Comparison of ENCODE assay signal across 18 mouse cellular contexts in genomic region chr1:129078274-129078673, GRCm38 (mm10).
A peak's percentile ranks its signal among the peaks of the same experiment; 100 is the strongest.
DNase-seq lines count a peak whose midpoint lies in the region; ATAC-seq and TF ChIP-seq lines count a peak whose summit lies in the region.
"Had no signal": no experiment of that assay in that cellular context is flagged by ENCODE, and none has a peak within 500 bp of the region (broad histone marks: within the 10 kb centered on the region; RNA-seq: fewer than 3 reads in every experiment).

No protein-coding gene starts in this region.

- WGBS in hindbrain, embryonic 14.5 days = 74% methylated on average over 3 of the region's 3 CpGs
- 75% methylated on average over 3 of the region's 3 CpGs for WGBS in hindbrain, embryonic 10.5 days
- WGBS in lung, embryonic 14.5 days = 73% methylated on average over 3 of the region's 3 CpGs

- no peak for ATAC-seq in hindbrain, embryonic 14.5 days (ENCODE audit: low FRiP score)
- no peak for ATAC-seq in lung, embryonic 14.5 days (ENCODE audit: insufficient read depth)
- ATAC-seq: forebrain, embryonic 16.5 days; midbrain, embryonic 16.5 days had no signal

- H3K9ac ChIP-seq in hindbrain, embryonic 14.5 days = no peak overlapping the region
- H3K9ac ChIP-seq in lung, embryonic 14.5 days = no peak overlapping the region
- H3K9ac ChIP-seq: heart, embryonic 15.5 days; hindbrain, embryonic 12.5 days; stomach, embryonic 15.5 days had no signal

- H3K36me3 ChIP-seq in hindbrain, embryonic 14.5 days (replicated peaks; ENCODE audit: control insufficient read depth, insufficient read depth) = no peaks in the 10 kb centered on the region
- no peaks in the 10 kb centered on the region for H3K36me3 ChIP-seq in hindbrain, embryonic 10.5 days
- H3K36me3 ChIP-seq in lung, embryonic 14.5 days (ENCODE audit: insufficient read depth) = no peaks in the 10 kb centered on the region
- H3K36me3 ChIP-seq: heart, embryonic 15.5 days; hindbrain, embryonic 12.5 days; stomach, embryonic 15.5 days had no signal

- no peaks in the 10 kb centered on the region for H3K27me3 ChIP-seq in hindbrain, embryonic 14.5 days (ENCODE audit: control insufficient read depth, insufficient read depth, low read length)
- no peaks in the 10 kb centered on the region for H3K27me3 ChIP-seq in hindbrain, embryonic 10.5 days (ENCODE audit: insufficient read depth, poor library complexity, severe bottlenecking)
- H3K27me3 ChIP-seq in lung, embryonic 14.5 days (ENCODE audit: insufficient read depth, low read length) = no peaks in the 10 kb centered on the region
- H3K27me3 ChIP-seq: heart, embryonic 15.5 days; hindbrain, embryonic 12.5 days; megakaryocyte, embryonic 14.5 days; stomach, embryonic 15.5 days had no signal

- H3K4me2 ChIP-seq in hindbrain, embryonic 14.5 days (replicated peaks) = no peak overlapping the region
- no peak overlapping the region for H3K4me2 ChIP-seq in lung, embryonic 14.5 days
- H3K4me2 ChIP-seq: heart, embryonic 15.5 days; hindbrain, embryonic 12.5 days; stomach, embryonic 15.5 days had no signal

- H3K4me3 ChIP-seq in hindbrain, embryonic 14.5 days (replicated peaks; ENCODE audit: low read length) = no peak overlapping the region
- H3K4me3 ChIP-seq in hindbrain, embryonic 10.5 days = no peak overlapping the region
- H3K4me3 ChIP-seq in lung, embryonic 14.5 days (ENCODE audit: low read depth, low read length) = no peak overlapping the region
- H3K4me3 ChIP-seq: heart, embryonic 15.5 days; hindbrain, embryonic 12.5 days; megakaryocyte, embryonic 14.5 days; stomach, embryonic 15.5 days had no signal

- H3K9me3 ChIP-seq in hindbrain, embryonic 14.5 days (ENCODE audit: control insufficient read depth, low read length) = no peaks in the 10 kb centered on the region
- H3K9me3 ChIP-seq in hindbrain, embryonic 10.5 days = no peaks in the 10 kb centered on the region
- no peaks in the 10 kb centered on the region for H3K9me3 ChIP-seq in lung, embryonic 14.5 days (ENCODE audit: low read depth, low read length)
- H3K9me3 ChIP-seq: heart, embryonic 15.5 days; hindbrain, embryonic 12.5 days; megakaryocyte, embryonic 14.5 days; stomach, embryonic 15.5 days had no signal

- TF ChIP-seq CTCF in lung, embryonic 14.5 days (IDR thresholded peaks at IDR 0.05; ENCODE audit: low read depth) = peak; percentile 30; the same call in 1 of the 2 replicates

- no peaks in the 10 kb centered on the region for H3K4me1 ChIP-seq in hindbrain, embryonic 14.5 days (replicated peaks; ENCODE audit: control insufficient read depth, insufficient read depth, low read length)
- H3K4me1 ChIP-seq in hindbrain, embryonic 10.5 days (replicated peaks) = no peaks in the 10 kb centered on the region
- no peaks in the 10 kb centered on the region for H3K4me1 ChIP-seq in lung, embryonic 14.5 days (ENCODE audit: insufficient read depth)
- H3K4me1 ChIP-seq: heart, embryonic 15.5 days; hindbrain, embryonic 12.5 days; megakaryocyte, embryonic 14.5 days; stomach, embryonic 15.5 days had no signal

- no peak overlapping the region for H3K27ac ChIP-seq in hindbrain, embryonic 14.5 days
- no peak overlapping the region for H3K27ac ChIP-seq in hindbrain, embryonic 10.5 days
- H3K27ac ChIP-seq in lung, embryonic 14.5 days (ENCODE audit: low read depth) = no peak overlapping the region
- H3K27ac ChIP-seq: heart, embryonic 15.5 days; hindbrain, embryonic 12.5 days; stomach, embryonic 15.5 days had no signal

- DNase-seq in hindbrain, embryonic 14.5 days (ENCODE audit: low spot score) = peak; percentile 28
- DNase-seq in hindbrain, embryonic 10.5 days (ENCODE audit: low spot score) = no peak
- no peak for DNase-seq in lung, embryonic 14.5 days
- no peak for DNase-seq in lung, postnatal 10 days
- DNase-seq in NIH3T3 (ENCODE audit: low read depth) = peak; percentile 6
- DNase-seq in retina, postnatal 1 day = peak; percentile 13
- DNase-seq in adrenal gland, adult 18-20 months (ENCODE audit: low spot score in 2 of 2) = no peak
- DNase-seq: cerebellum, adult 9-11 months; heart, adult 11 months; kidney, adult 2 months; kidney, postnatal 25 days; thymus, postnatal 36 days had no signal

Comparison
In these comparisons a context has a peak if more than half of its experiments do, and no peak if none do; other contexts are left out.
1. DNase-seq: peak in hindbrain, embryonic 14.5 days (single experiment), NIH3T3 (single experiment) and retina, postnatal 1 day (single experiment); none in hindbrain, embryonic 10.5 days (single experiment), lung, embryonic 14.5 days (single experiment), lung, postnatal 10 days (single experiment) and adrenal gland, adult 18-20 months (0 of 2).